Mouse (Mus musculus) cerebellum, adult 11-12 months (tissue): ENCODE data around the gene Pus7l.

Experiments
- DNase-seq: peaks from one replicate; pipeline ENCODE4 v3.0.0; 2022

The Pus7l gene

DNA sequence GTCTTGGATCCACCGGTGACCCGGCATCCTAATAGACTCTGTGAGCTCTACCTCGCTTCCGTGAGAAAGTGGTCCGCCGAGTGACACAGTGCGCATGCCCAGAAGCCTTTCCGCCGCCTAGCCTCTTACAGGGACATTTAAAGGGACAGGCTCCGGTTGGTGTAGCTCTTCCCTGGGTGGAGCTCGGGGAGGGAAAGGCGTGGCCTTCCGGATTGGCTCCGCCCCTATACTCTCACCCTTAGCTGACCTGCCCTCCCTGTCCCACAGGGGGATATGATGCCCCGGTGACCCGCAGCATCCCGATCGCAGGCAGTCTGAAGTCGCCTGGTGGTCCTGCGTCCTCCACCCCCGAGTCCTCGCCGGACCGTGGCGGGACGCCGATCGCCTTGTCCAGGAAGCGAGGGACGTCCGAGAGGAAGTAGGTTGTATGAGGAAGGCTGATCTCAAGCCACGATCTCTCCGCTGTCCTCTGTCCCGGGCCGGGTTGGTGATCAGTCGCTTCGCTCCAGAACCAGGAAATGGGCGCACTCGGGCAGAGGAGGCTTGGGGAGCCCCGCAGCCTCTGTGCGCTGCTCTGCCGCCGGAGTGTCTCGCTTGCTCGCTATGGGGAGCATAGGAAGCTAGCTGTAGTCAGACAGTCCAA lies at the start of gene Pus7l, which contains the start of gene Irak4:
Gene Pus7l, minus strand, starts transcription at position 139 of the 643 bp plus-strand sequence.
Gene Irak4, plus strand, starts transcription at position 235 of the 643 bp plus-strand sequence.
- peak; percentile 93 for DNase-seq

DNA sequence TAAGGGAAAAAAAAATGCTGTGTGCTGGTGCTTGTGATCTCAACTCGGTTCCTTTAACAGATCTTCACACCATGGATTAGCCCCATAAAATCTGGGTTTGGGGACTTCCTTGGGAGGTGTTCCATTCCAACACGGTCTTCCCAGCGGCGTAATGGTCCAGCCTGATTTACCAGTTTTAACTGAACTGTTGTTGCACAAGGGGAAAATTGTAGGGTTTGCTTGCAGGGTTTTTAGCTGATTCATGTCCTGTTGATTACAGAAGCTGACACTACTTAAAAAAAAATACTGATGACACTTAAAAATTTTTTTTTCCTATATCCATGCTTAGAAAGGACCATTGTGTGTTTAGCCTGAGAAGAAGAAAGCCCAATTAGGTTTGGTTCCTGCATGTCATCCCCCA lies 48.0 kb upstream of the Pus7l start:
- no peak for DNase-seq

- no peak for DNase-seq
These were observed 46.7 kb upstream of the Pus7l start for GRCm38 (mm10) chr15:94590083-94590482.

DNA sequence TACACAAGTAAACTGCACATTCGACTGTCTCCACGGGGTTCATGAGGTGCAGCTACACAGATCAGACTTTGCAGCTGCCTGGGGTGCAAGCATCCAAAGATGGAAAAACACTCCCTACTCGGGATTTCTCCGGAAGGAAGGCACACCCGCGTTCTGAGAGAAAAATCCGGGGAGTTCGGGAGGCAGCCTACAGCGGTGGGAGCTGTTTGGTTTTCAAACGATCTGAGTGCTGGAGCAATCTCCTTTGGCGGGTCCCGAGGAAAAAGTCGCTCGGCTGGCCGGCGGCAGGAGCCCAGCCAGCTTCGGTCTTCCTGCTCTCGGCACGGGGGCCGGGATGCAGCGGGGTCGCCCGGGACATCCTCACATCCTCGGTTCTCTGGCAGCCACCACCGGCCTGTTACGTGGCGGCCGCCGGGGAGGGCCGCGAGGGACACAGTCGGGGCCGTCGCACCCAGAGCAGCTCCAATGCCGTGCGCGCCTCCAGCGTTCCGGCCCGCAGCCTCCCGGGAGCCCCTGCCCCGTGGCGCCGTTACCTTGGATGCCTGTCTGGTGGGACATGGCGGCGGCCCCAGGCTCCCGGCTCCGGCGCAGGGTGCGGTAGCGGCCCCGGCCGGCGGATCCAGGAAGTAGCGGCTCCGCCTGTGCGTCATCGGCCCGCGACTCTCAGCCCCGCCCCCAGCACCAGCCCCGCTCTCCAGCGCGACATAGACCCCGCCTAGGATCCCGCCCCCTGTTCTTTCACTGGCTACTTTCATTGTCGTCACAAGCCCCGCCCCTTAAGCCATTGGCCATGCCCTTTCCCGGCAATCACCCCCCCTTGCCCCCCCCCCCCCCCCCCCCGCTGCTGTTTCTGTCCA lies 46.1 kb upstream of the Pus7l start, which contains the start of gene Twf1:
Gene Twf1, minus strand, starts transcription at position 671 of the 857 bp plus-strand sequence.
- peak; percentile 98 for DNase-seq

DNA sequence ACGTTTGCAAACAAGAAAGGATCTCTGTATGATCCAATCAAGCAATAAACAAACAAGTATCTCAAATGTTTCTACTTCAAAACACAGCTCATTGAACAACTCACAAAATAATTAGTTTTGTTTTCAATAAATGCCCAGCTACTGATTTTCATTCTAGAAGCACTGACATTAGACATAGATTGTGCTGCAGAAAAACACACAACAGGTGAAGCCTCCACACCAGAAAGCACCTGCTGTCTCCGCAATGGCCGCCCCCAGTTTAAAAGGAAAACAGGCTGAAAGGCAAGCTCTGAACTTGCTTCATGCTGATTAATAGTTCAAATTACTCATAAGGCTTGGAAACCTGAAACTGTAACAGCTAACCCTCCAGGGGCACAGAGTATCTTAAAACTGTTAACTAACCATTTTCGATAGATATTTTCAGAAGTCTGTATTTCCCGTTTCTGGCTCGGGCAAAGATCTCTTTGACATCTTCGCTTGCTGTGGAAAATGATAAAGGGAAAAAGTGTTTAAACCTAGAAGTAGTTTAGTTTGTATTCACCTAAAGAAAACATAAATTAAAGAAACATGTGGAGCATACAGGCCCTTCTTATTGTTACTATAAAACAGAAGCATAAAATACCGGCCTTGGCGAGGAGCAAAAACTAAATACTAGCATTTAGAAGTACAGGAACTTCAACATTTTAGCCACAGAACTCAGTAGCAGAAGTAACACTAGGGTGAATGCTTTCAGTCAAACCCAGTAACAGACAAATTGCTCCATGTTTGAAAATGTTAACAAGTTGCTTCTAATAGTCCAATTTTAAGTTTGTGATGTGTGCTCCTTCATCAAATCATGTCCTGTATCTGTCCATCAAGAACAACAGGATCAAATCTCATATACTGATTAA lies 44.7 kb upstream of the Pus7l start:
- DNase-seq = no peak

DNA sequence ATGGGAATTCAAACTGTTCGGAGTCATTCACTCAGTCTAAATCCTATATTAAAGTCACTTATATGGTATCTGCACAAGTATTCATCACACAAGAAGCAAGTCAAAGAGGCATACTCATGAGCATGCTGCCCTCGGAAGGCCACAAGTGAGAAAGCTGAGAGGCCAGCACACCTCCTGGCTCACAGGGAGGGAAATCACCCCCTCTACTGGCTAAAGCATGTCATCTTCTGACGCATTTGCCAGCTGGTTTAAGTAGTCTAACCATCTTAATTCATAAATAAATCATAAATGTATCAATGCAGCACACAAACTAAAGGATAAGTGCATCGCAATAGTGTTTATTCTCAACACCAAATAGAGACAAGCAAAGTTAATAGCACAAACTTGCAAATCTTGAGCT lies 41.4 kb upstream of the Pus7l start:
- no peak for DNase-seq

- no peak for DNase-seq
These were observed 39.8 kb upstream of the Pus7l start for GRCm38 (mm10) chr15:94583153-94583552.

GRCm38 (mm10) chr15:94582000-94582593 lies 38.8 kb upstream of the Pus7l start:
- DNase-seq = no peak

- no peak for DNase-seq
These were observed 31.4 kb upstream of the Pus7l start for GRCm38 (mm10) chr15:94574566-94575268.

DNA sequence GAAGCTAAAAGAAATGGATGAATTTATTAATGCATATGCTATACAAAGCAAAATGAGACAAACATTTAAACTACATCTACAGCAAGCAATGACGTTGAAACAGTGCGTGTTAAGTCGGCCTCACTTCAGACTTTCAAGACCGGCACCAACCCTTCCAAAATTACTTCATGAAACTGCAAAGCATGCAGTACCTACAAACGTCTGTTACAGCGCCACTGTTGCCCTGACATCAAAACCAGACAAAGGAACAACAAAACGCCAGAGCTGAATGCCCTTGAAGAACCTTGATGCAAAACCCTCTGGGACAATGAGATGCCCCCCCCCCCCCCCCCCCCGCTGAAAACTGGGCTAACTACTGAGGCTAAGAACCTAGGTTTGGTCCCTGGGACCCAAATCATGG lies 29.4 kb upstream of the Pus7l start:
- DNase-seq = no peak

DNA sequence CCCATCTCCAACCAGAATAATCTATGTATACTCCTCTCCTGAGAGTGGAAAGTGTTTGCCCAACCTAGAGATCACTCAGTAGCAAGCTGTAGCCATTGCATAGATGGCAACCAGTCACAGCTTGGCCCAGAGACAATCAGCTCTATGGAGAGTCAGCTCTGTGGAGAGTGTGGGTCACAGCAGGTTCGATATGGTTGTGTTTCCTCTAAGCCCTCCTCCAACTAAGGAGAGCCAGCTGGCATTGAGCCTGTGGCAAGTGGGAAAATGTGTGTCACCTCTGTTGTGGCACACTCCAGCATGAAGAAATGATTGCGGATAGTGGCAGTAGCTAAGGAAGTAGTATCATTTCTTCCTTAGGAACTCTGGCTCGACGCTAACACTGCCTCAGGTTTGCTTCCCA lies 28.2 kb upstream of the Pus7l start:
- no peak for DNase-seq

GRCm38 (mm10) chr15:94568496-94569182 lies 25.3 kb upstream of the Pus7l start:
- DNase-seq = no peak

- DNase-seq = no peak
These were observed 22.5 kb upstream of the Pus7l start for GRCm38 (mm10) chr15:94565854-94566253.

- no peak for DNase-seq
These were observed 21.6 kb upstream of the Pus7l start for GRCm38 (mm10) chr15:94564909-94565308.

DNA sequence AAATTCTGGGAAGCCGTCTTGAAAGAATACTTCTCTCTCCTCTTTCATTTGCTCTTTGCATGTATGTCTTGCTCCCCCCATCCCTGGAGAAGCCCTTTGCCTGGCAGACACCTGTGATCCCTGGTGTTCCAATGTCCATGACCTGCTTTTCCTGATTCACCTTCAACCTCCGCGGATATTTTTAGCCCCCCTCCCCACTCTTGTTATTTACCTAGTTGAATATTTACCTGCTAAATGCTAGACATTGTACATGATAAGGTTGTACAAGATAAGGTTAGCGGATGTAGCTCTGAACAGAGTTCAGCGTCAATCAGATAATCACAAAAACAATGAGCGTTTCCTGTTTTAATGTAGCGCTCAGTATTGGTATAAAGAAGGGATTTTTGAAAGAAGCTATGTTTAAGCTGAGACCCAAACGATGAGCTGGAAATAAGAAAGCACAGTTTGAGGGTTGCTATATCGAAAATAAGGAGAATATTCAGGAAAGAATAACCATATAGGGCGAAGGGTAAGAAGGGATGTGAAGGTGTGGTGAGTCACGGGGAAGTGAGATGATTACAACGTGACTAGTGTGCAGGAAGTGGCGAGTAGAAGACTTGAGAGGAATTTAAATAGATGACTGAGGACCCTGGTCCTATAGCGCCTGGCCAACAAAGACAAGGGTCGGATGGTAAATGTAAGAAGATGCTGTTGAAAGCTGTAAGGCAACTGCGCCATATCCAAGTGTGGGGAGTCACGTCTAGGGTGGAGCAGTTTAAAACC lies 15.7 kb upstream of the Pus7l start:
- DNase-seq = no peak

GRCm38 (mm10) chr15:94557442-94557841 lies 14.1 kb upstream of the Pus7l start:
- peak; percentile 52 for DNase-seq

DNA sequence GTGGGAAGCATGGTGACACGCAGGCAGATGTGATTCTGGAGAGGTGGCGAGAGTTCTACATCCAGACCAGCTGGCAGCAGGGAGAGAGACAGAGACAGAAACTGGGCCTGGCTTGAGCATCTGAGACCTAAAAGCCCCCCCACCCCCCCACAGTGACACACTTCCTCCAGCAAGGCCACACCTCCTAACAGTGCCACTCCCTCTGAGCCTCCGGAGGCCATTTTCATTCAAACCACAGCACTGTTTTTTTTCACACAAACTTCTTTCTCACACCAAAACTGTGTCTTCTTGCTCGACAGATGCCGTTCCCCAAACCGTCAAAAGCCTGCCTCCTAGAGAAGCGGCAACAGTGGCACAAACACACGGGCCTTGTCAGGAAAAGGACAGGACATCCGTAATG lies 10.2 kb upstream of the Pus7l start:
- no peak for DNase-seq

GRCm38 (mm10) chr15:94544844-94545243 lies 1.5 kb upstream of the Pus7l start:
- DNase-seq = no peak

DNA sequence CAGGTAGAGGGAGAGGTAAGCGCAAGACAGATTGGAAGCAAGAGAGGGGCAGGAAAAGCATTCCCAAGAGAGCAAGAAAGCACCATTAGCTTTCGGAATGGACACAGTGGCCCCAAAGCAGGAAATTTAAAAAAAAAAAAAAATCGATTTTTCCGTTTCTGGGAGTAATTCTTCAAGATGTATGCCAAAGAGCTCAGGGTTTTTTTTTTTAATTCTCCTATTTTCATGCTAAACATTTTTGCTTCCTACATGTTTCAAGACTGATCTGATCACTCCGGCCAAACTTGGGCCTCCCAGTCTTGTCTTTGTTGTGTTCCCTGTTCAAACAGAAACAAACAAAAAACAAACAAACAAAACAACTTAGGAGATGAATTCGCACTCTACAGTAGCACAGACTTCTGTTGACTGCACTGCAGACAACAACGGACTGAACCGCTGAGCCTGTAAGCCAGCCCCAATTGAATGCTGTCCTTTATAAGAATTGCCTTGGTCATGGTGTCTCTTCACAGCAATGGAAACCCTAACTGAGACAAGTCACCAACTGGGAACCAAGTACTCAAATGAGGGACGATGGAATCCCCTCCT lies 797 bp upstream of the Pus7l start:
- DNase-seq = no peak
